Mouse (Mus musculus) left cerebral cortex, postnatal 36 days (tissue): ENCODE data around the gene Gtpbp4. TPM values are rescaled to one million over a fixed set of nuclear protein-coding genes. Genes with fewer than 3 reads are reported as not detected.

Experiments used
- microRNA-seq: library from miRNA; unstranded; fragments of <30 nt; microRNA quantifications from one replicate; pipeline ENCODE4 v1.2.0, GENCODE M21; 2022
- total RNA-seq, 2 experiments: library from RNA; stranded (reverse); gene quantifications; 2 replicates each; pipeline ENCODE4 v1.2.3; 2021

Gene Gtpbp4
- total RNA-seq, 2 experiments from 2014 or later, result 36.3 to 37.2 TPM

Small RNAs within 50 kb of the gene (microRNA-seq; reads per million reads assigned to microRNA genes)
- not detected for gene Gm22750

Other genes with a start within 250 kb of the Gtpbp4 start
- 100 to 1,000 TPM; 104 TPM for gene Wdr37, start 124.2 kb downstream of the Gtpbp4 start, total RNA-seq
- 10 to 100 TPM; 37.6 to 42.2 TPM for gene Idi1, start 110.6 kb downstream of the Gtpbp4 start, total RNA-seq
- under 1 TPM in 1 of 2 experiments, not detected in 1; 0.59 TPM for gene Gm9745, start 47.9 kb downstream of the Gtpbp4 start, total RNA-seq
- gene Idi2, start 43.2 kb downstream of the Gtpbp4 start, total RNA-seq, result not detected
- gene Larp4b, start 97.8 kb upstream of the Gtpbp4 start, total RNA-seq, result 10 to 100 TPM; 75.5 to 76.3 TPM